Mouse (Mus musculus): Measurements from ENCODE around the gene Miga1. TPM values are rescaled to one million over a fixed set of nuclear protein-coding genes. Genes with fewer than 3 reads are reported as not detected.
A peak's percentile ranks its signal among the peaks of the same experiment; 100 is the strongest.

The Miga1 gene
- total RNA-seq, 1 experiment = 28.7 TPM

GRCm38 (mm10) chr3:152266036-152266421, 74.2 kb downstream of the Miga1 start, which contains the start of gene Nexn:
Gene Nexn (minus strand): TSS chr3:152266350.
- no peak for DNase-seq (ENCODE audit: low read depth, low spot score)
- H3K36me3 ChIP-seq (ENCODE audit: control insufficient read depth, insufficient read depth, low read length, poor library complexity, severe bottlenecking) = no peaks in the 10 kb centered on the region
- TF ChIP-seq CHD2 (IDR thresholded peaks at IDR 0.05; ENCODE audit: low read depth, low read length) (no peak), ZC3H11A (IDR thresholded peaks at IDR 0.05; ENCODE audit: borderline replicate concordance, low read depth, low read length) (no peak), ZNF384 (IDR thresholded peaks at IDR 0.05; ENCODE audit: low read depth, low read length) (no peak), MAFK (IDR thresholded peaks at IDR 0.05; ENCODE audit: insufficient read depth, low read depth, low read length) (no peak), HCFC1 (IDR thresholded peaks at IDR 0.05; ENCODE audit: borderline replicate concordance, insufficient read depth, low read length) (no peak)
- H3K9ac ChIP-seq (ENCODE audit: insufficient read depth, low read depth, low read length, poor library complexity, severe bottlenecking) = peak within 1 kb of the TSS; percentile 72
- in situ Hi-C loops (cut with MboI; ENCODE audit: low sequenced_read_pairs in 2 of 2, unreplicated experiment in 2 of 2) = no loop called here
- H3K4me3 ChIP-seq (ENCODE audit: insufficient read depth in 1 of 2, low read depth in 1 of 2, low read length in 2 of 2, poor library complexity in 1 of 2, severe bottlenecking in 1 of 2) = peak within 1 kb of the TSS; percentile 65 to 68
- no peaks in the 10 kb centered on the region for H3K4me1 ChIP-seq (ENCODE audit: control insufficient read depth in 2 of 2, insufficient read depth in 2 of 2, low read length in 2 of 2, poor library complexity in 1 of 2)
- peaks cover 4% of the 10 kb centered on the region; the same call in 1 of the 2 replicates for H3K9me3 ChIP-seq (ENCODE audit: control insufficient read depth, insufficient read depth, low read depth, low read length)
- no peak within 1 kb of the TSS for H3K27ac ChIP-seq (ENCODE audit: insufficient read depth, low read depth, low read length, poor library complexity, severe bottlenecking)

GRCm38 (mm10) chr3:152265351-152266035, 74.7 kb downstream of the Miga1 start:
- Histone ChIP-seq H3K9ac (ENCODE audit: insufficient read depth, low read depth, low read length, poor library complexity, severe bottlenecking) (peak overlapping the region; percentile 72), H3K4me1 (ENCODE audit: control insufficient read depth in 2 of 2, insufficient read depth in 2 of 2, low read length in 2 of 2, poor library complexity in 1 of 2) (no peaks in the 10 kb centered on the region), H3K36me3 (ENCODE audit: control insufficient read depth, insufficient read depth, low read length, poor library complexity, severe bottlenecking) (no peaks in the 10 kb centered on the region), H3K27ac (ENCODE audit: insufficient read depth, low read depth, low read length, poor library complexity, severe bottlenecking) (no peak overlapping the region), H3K4me3 (ENCODE audit: insufficient read depth in 1 of 2, low read depth in 1 of 2, low read length in 2 of 2, poor library complexity in 1 of 2, severe bottlenecking in 1 of 2) (peak overlapping the region; percentile 65 to 68), H3K9me3 (ENCODE audit: control insufficient read depth, insufficient read depth, low read depth, low read length) (peaks cover 4% of the 10 kb centered on the region; the same call in 1 of the 2 replicates)
- peak; percentile 38 for DNase-seq (ENCODE audit: low read depth, low spot score)
- no peak for TF ChIP-seq CHD2 (IDR thresholded peaks at IDR 0.05; ENCODE audit: low read depth, low read length)
- TF ChIP-seq MAFK (IDR thresholded peaks at IDR 0.05; ENCODE audit: insufficient read depth, low read depth, low read length) = no peak
- no peak for TF ChIP-seq ZC3H11A (IDR thresholded peaks at IDR 0.05; ENCODE audit: borderline replicate concordance, low read depth, low read length)
- TF ChIP-seq HCFC1 (IDR thresholded peaks at IDR 0.05; ENCODE audit: borderline replicate concordance, insufficient read depth, low read length) = no peak
- TF ChIP-seq ZNF384 (IDR thresholded peaks at IDR 0.05; ENCODE audit: low read depth, low read length) = no peak
- in situ Hi-C loops (cut with MboI; ENCODE audit: low sequenced_read_pairs in 2 of 2, unreplicated experiment in 2 of 2) = no loop called here

GRCm38 (mm10) chr3:152264830-152265229, 75.4 kb downstream of the Miga1 start:
- Histone ChIP-seq H3K4me3 (ENCODE audit: insufficient read depth in 1 of 2, low read depth in 1 of 2, low read length in 2 of 2, poor library complexity in 1 of 2, severe bottlenecking in 1 of 2) (peak overlapping the region in 1 of 2 experiments; percentile 65; a peak in 2 of 4 replicates), H3K9ac (ENCODE audit: insufficient read depth, low read depth, low read length, poor library complexity, severe bottlenecking) (no peak overlapping the region), H3K9me3 (ENCODE audit: control insufficient read depth, insufficient read depth, low read depth, low read length) (peaks cover 2% of the 10 kb centered on the region; the same call in 1 of the 2 replicates), H3K27ac (ENCODE audit: insufficient read depth, low read depth, low read length, poor library complexity, severe bottlenecking) (no peak overlapping the region), H3K36me3 (ENCODE audit: control insufficient read depth, insufficient read depth, low read length, poor library complexity, severe bottlenecking) (no peaks in the 10 kb centered on the region), H3K4me1 (ENCODE audit: control insufficient read depth in 2 of 2, insufficient read depth in 2 of 2, low read length in 2 of 2, poor library complexity in 1 of 2) (no peaks in the 10 kb centered on the region)
- TF ChIP-seq HCFC1 (IDR thresholded peaks at IDR 0.05; ENCODE audit: borderline replicate concordance, insufficient read depth, low read length) (no peak), ZC3H11A (IDR thresholded peaks at IDR 0.05; ENCODE audit: borderline replicate concordance, low read depth, low read length) (no peak), CHD2 (IDR thresholded peaks at IDR 0.05; ENCODE audit: low read depth, low read length) (no peak), ZNF384 (IDR thresholded peaks at IDR 0.05; ENCODE audit: low read depth, low read length) (no peak), MAFK (IDR thresholded peaks at IDR 0.05; ENCODE audit: insufficient read depth, low read depth, low read length) (no peak)
- in situ Hi-C loops (cut with MboI; ENCODE audit: low sequenced_read_pairs in 2 of 2, unreplicated experiment in 2 of 2) = no loop called here
- DNase-seq (ENCODE audit: low read depth, low spot score) = no peak

- DNase-seq (ENCODE audit: low read depth, low spot score) = no peak
- in situ Hi-C loops (cut with MboI; ENCODE audit: low sequenced_read_pairs in 2 of 2, unreplicated experiment in 2 of 2) = no loop called here
- no peaks in the 10 kb centered on the region for H3K36me3 ChIP-seq (ENCODE audit: control insufficient read depth, insufficient read depth, low read length, poor library complexity, severe bottlenecking)
- H3K4me1 ChIP-seq (ENCODE audit: control insufficient read depth in 2 of 2, insufficient read depth in 2 of 2, low read length in 2 of 2, poor library complexity in 1 of 2) = no peaks in the 10 kb centered on the region
- no peak for TF ChIP-seq HCFC1 (IDR thresholded peaks at IDR 0.05; ENCODE audit: borderline replicate concordance, insufficient read depth, low read length)
- no peak overlapping the region for H3K9ac ChIP-seq (ENCODE audit: insufficient read depth, low read depth, low read length, poor library complexity, severe bottlenecking)
- peaks cover under 1% of the 10 kb centered on the region; the same call in 1 of the 2 replicates for H3K9me3 ChIP-seq (ENCODE audit: control insufficient read depth, insufficient read depth, low read depth, low read length)
- no peak overlapping the region for H3K4me3 ChIP-seq (ENCODE audit: insufficient read depth in 1 of 2, low read depth in 1 of 2, low read length in 2 of 2, poor library complexity in 1 of 2, severe bottlenecking in 1 of 2)
- H3K27ac ChIP-seq (ENCODE audit: insufficient read depth, low read depth, low read length, poor library complexity, severe bottlenecking) = no peak overlapping the region
These were observed 75.8 kb downstream of the Miga1 start for GRCm38 (mm10) chr3:152264374-152264773.

Data from ES-E14 (cell line).